Mouse (Mus musculus) hindbrain, embryonic 11.5 days (tissue): ENCODE results near the gene Gm9887. TPM values are rescaled to one million over a fixed set of nuclear protein-coding genes. Genes with fewer than 3 reads are reported as not detected.

ENCODE experiments used
- ATAC-seq: fragments of 200-750 bp; cut with Nextera tagmentation; 2 replicates; pipeline ENCODE4 v1.8.0; 2017; ENCODE audit warnings: mild to moderate bottlenecking, moderate TSS enrichment, moderate library complexity; ENCODE audit not compliant: low FRiP score
- DNase-seq: peaks from one replicate; pipeline ENCODE4 v3.0.0-alpha.2; 2015; ENCODE audit warnings: low spot score
- H3K27ac ChIP-seq: fragments of 300-500 bp; sonication (generic); 2 replicates; pipeline ENCODE4 v1.5.1; 2014; ENCODE audit warnings: mild to moderate bottlenecking, low read depth, low read length
- H3K27me3 ChIP-seq: fragments of 300-500 bp; sonication (generic); 2 replicates; pipeline ENCODE4 v1.6.1; 2014; ENCODE audit warnings: mild to moderate bottlenecking, low read length, moderate library complexity, mixed read lengths; ENCODE audit not compliant: control insufficient read depth, insufficient read depth
- H3K36me3 ChIP-seq: fragments of 300-500 bp; sonication (generic); 2 replicates; pipeline ENCODE4 v1.6.1; 2014; ENCODE audit warnings: mild to moderate bottlenecking, low read length, moderate library complexity, mixed read lengths; ENCODE audit not compliant: control insufficient read depth, insufficient read depth
- H3K4me1 ChIP-seq: fragments of 300-500 bp; sonication (generic); replicated peaks from 2 replicates; pipeline ENCODE4 v1.6.1; 2014; ENCODE audit warnings: low read length, mixed read lengths; ENCODE audit not compliant: control insufficient read depth, insufficient read depth
- H3K4me2 ChIP-seq: fragments of 300-500 bp; sonication (generic); replicated peaks from 2 replicates; pipeline ENCODE4 v1.6.1; 2014; ENCODE audit warnings: mild to moderate bottlenecking, low read depth, low read length
- H3K4me3 ChIP-seq: fragments of 300-500 bp; sonication (generic); 2 replicates; pipeline ENCODE4 v1.5.1; 2014; ENCODE audit warnings: low read depth, low read length
- H3K9ac ChIP-seq: fragments of 300-500 bp; sonication (generic); 2 replicates; pipeline ENCODE4 v1.6.1; 2014; ENCODE audit warnings: low read depth, low read length
- H3K9me3 ChIP-seq: fragments of 300-500 bp; sonication (generic); 2 replicates; pipeline ENCODE4 v1.6.1; 2016; ENCODE audit warnings: low read length; ENCODE audit not compliant: control insufficient read depth
- WGBS: fragments of 180-500 bp; shearing (Covaris S2); extraction: QIAGEN DNeasy Blood & Tissue Kit; methylation state at CpG from one replicate; pipeline ENCODE4 v1.1.7; 2014; 5-methylcytosine and 5-hydroxymethylcytosine counted together
- polyA plus RNA-seq: library from polyadenylated mRNA; unstranded; fragments of >200 nt; fragmentation: Nextera tagmentation; extraction: Ambion mirVana; gene quantifications from 2 replicates; pipeline ENCODE4 v1.2.1, GENCODE M21; 2014

Gene Gm9887
- polyA plus RNA-seq, 1 experiment from 2014 or later = 1.3 TPM

DNA sequence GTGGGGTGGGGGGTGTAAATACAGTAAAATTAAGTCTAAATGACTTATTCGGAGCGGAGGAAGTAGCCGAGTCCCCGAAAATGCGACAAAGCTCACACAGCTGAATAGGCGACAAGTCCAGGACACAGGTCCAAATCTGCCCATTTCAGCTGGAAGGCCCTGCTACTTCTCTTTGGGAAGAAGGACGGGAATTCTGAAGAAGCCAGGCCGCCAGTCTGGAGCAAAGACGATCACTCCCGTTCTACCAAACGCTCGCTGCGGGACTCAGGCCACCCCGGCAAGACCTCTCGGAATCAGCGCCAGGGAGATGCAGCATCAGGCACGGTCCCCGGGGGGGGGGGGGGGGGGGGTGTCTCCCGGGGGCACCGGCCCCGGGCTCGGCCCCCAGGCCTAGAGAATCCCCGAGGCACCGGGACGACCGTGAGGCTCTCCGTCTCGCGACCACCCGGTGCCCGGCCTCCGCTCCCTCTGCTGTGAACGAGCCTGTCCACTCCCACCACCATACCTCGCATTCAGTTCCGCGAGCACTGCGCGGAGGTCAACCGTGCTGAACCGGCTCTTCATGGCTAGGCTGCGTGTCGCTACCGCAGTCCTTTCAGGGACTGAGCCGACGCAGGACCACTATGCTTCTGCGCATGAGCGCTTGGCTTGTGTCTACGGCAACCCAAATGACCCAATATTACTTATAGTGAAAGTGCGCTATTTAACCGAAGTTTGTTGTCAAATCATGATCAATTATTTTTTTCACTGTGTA lies 15.5 kb downstream of the Gm9887 start, which contains the start of gene Nemf:
Gene Nemf (minus strand): TSS at position 620 of the 754 bp plus-strand sequence.
- 2% methylated on average over 42 of the region's 50 CpGs for WGBS
- ATAC-seq (peak; percentile 70), DNase-seq (peak; percentile 87)
- Histone ChIP-seq H3K4me1 (no peaks in the 10 kb centered on the region), H3K9me3 (no peaks in the 10 kb centered on the region), H3K4me3 (peak within 1 kb of the TSS; percentile 94), H3K27ac (peak within 1 kb of the TSS; percentile 77), H3K36me3 (no peaks in the 10 kb centered on the region), H3K4me2 (peak within 1 kb of the TSS; percentile 74), H3K9ac (peak within 1 kb of the TSS; percentile 81), H3K27me3 (no peaks in the 10 kb centered on the region)

GRCm38 (mm10) chr12:69351685-69352084 lies 20.6 kb downstream of the Gm9887 start:
- no peaks in the 10 kb centered on the region for H3K9me3 ChIP-seq
- no peak overlapping the region for H3K9ac ChIP-seq
- no peak for ATAC-seq
- H3K36me3 ChIP-seq = peaks cover 8% of the 10 kb centered on the region
- no peak overlapping the region for H3K4me3 ChIP-seq
- no peaks in the 10 kb centered on the region for H3K27me3 ChIP-seq
- no peaks in the 10 kb centered on the region for H3K4me1 ChIP-seq
- no peak overlapping the region for H3K4me2 ChIP-seq
- H3K27ac ChIP-seq = no peak overlapping the region
- 97% methylated on average over 1 of the region's 1 CpGs for WGBS
- DNase-seq = no peak

- Histone ChIP-seq H3K4me3 (no peak overlapping the region), H3K36me3 (peaks cover 11% of the 10 kb centered on the region), H3K4me2 (no peak overlapping the region), H3K27ac (no peak overlapping the region), H3K9me3 (no peaks in the 10 kb centered on the region), H3K9ac (no peak overlapping the region), H3K4me1 (no peaks in the 10 kb centered on the region), H3K27me3 (no peaks in the 10 kb centered on the region)
- no peak for ATAC-seq
- no peak for DNase-seq
- 91% methylated on average over 2 of the region's 2 CpGs for WGBS
These were observed 22.3 kb downstream of the Gm9887 start for GRCm38 (mm10) chr12:69349928-69350327.

- H3K27me3 ChIP-seq = no peaks in the 10 kb centered on the region
- ATAC-seq (no peak), DNase-seq (peak; percentile 43)
- no peak overlapping the region for H3K4me2 ChIP-seq
- H3K9ac ChIP-seq = no peak overlapping the region
- H3K4me1 ChIP-seq = no peaks in the 10 kb centered on the region
- H3K27ac ChIP-seq = no peak overlapping the region
- no peak overlapping the region for H3K4me3 ChIP-seq
- H3K9me3 ChIP-seq = no peaks in the 10 kb centered on the region
- WGBS = 90% methylated on average over 2 of the region's 2 CpGs
- H3K36me3 ChIP-seq = 0 out of 2 replicates have a peak, but pooled peaks cover 4% of the 10 kb centered on the region
These were observed 38.7 kb downstream of the Gm9887 start for GRCm38 (mm10) chr12:69333547-69333946.

DNA sequence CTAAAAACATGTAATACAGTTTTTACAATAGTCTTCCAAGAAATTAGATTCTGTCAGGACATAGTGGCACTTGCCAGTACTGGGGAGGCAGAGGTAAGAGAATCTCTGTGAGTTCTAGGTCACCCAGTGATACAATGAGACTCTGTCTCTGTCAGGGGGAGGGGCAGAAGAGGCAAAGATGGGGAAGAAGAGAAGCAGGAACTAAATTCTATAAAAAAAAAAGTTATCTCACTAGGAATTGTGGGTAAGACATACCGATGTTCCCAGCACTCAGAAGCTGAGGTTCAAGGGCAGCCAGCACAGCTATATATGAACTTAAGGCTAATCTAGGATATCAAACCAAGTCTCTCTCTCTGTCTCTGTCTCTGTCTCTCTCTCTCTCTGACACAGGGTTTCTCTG lies 40.1 kb downstream of the Gm9887 start:
- H3K9ac ChIP-seq = no peak overlapping the region
- no peak overlapping the region for H3K4me2 ChIP-seq
- H3K4me3 ChIP-seq = no peak overlapping the region
- DNase-seq (no peak), ATAC-seq (no peak)
- no peaks in the 10 kb centered on the region for H3K4me1 ChIP-seq
- H3K27me3 ChIP-seq = no peaks in the 10 kb centered on the region
- H3K27ac ChIP-seq = no peak overlapping the region
- H3K9me3 ChIP-seq = no peaks in the 10 kb centered on the region
- H3K36me3 ChIP-seq = 0 out of 2 replicates have a peak, but pooled peaks cover 4% of the 10 kb centered on the region
- WGBS = 87% methylated on average over 1 of the region's 1 CpGs

DNA sequence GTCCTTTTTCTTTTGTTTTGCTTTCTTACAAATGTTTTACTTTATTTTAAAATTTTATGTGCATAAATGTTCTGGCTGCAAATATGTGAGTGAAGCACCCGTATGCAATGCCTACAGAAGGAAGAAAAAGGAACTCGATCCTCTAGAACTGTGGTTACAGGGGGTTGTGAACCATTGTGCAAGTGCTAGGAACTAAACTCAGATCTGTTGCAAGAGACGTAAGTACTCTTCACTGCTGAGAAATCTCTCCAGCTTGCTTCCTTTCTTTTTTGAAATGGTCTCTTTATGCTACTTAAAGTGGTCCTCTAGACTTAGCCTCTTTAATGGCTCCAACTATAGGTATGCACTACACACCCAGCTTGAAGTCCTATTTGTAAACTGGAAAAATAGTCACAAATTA lies 41.1 kb downstream of the Gm9887 start:
- no peaks in the 10 kb centered on the region for H3K9me3 ChIP-seq
- no peak overlapping the region for H3K4me3 ChIP-seq
- 96% methylated on average over 3 of the region's 3 CpGs for WGBS
- H3K36me3 ChIP-seq = no peaks in the 10 kb centered on the region
- H3K27ac ChIP-seq = no peak overlapping the region
- no peak for DNase-seq
- ATAC-seq = no peak
- no peak overlapping the region for H3K4me2 ChIP-seq
- H3K4me1 ChIP-seq = no peaks in the 10 kb centered on the region
- H3K9ac ChIP-seq = no peak overlapping the region
- H3K27me3 ChIP-seq = no peaks in the 10 kb centered on the region

Other genes with a start within 250 kb of the Gm9887 start
- gene Rps29, start 213.3 kb downstream of the Gm9887 start, polyA plus RNA-seq = 1,259 and 1,264 TPM in 2 replicates
- gene Lrr1, start 203.6 kb downstream of the Gm9887 start, polyA plus RNA-seq = 23.6 and 27.2 TPM in 2 replicates
- 461 and 473 TPM in 2 replicates for gene Rpl36al, start 188.4 kb downstream of the Gm9887 start, polyA plus RNA-seq
- gene Mgat2, start 188.3 kb downstream of the Gm9887 start, polyA plus RNA-seq = 35.9 and 37.7 TPM in 2 replicates
- gene Gm49383, start 175.4 kb downstream of the Gm9887 start, polyA plus RNA-seq = 33.2 and 35.8 TPM in 2 replicates
- 13.2 and 13.9 TPM in 2 replicates for gene Dnaaf2, start 174.0 kb downstream of the Gm9887 start, polyA plus RNA-seq
- gene Gm49384, start 168.2 kb downstream of the Gm9887 start, polyA plus RNA-seq = 34.5 and 36.2 TPM in 2 replicates
- 24.8 and 25.8 TPM in 2 replicates for gene Pole2, start 144.3 kb downstream of the Gm9887 start, polyA plus RNA-seq
- gene Klhdc1, start 131.3 kb downstream of the Gm9887 start, polyA plus RNA-seq = 2.9 and 4.5 TPM in 2 replicates
- 267 and 269 TPM in 2 replicates for gene Klhdc2, start 75.8 kb downstream of the Gm9887 start, polyA plus RNA-seq
- gene Nemf, start 15.3 kb downstream of the Gm9887 start, polyA plus RNA-seq = 90.2 and 108 TPM in 2 replicates
- gene Arf6, start 308 bp downstream of the Gm9887 start, polyA plus RNA-seq = 47.4 and 49.9 TPM in 2 replicates
- 18.9 and 19.6 TPM in 2 replicates for gene Vcpkmt, start 210.6 kb upstream of the Gm9887 start, polyA plus RNA-seq